Mouse (Mus musculus): ENCODE measurements around the gene Aldh16a1. TPM values are rescaled to one million over a fixed set of nuclear protein-coding genes. Genes with fewer than 3 reads are reported as not detected.
"Not testable (repeated sequence)": the region's sequence is repeated elsewhere in the genome, so short reads cannot be mapped to it uniquely, and the experiment has no call there.

The Aldh16a1 gene
- total and polyA plus RNA-seq, 3 experiments: 26.3 to 110 (median 33.8) TPM

DNA sequence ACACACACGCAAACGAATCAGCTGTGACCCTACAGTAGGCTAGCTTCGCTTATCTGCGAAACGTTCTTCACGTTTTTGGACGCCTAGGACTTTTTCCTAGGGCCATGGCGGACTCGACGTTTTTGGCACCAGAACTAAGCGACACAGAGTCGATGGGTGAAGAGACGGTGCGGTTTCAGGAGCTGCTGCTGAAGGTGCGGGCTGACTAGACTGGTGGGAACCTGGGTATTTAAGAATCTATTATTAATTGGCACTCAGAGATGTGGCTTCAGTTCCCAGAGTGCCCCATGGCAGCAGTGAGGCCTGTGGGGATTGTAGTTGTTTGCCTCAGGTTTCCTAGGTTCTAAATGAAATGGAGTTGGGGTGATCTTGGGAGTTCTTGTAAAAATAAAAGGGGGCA, 1.8 kb upstream of the Aldh16a1 start:
- no peaks in the 10 kb centered on the region for H3K27me3 ChIP-seq (ENCODE audit: insufficient read depth, low read length)
- TF ChIP-seq GATA2 (IDR thresholded peaks at IDR 0.05; ENCODE audit: borderline replicate concordance, low read depth, low read length): no peak
- DNase-seq (ENCODE audit: low spot score) (no peak), ATAC-seq (ENCODE audit: extremely low read depth, insufficient number of reproducible peaks, low FRiP score, poor library complexity, severe bottlenecking) (no peak)
- H3K9me3 ChIP-seq (replicated peaks): no peaks in the 10 kb centered on the region
- peak overlapping the region; percentile 47; the same call in 1 of the 2 replicates for H3K4me3 ChIP-seq (ENCODE audit: low read depth, low read length)
- H3K36me3 ChIP-seq (replicated peaks): peaks cover 69% of the 10 kb centered on the region
- H3K4me1 ChIP-seq (ENCODE audit: insufficient read depth, low read depth, low read length): peaks cover 36% of the 10 kb centered on the region

DNA sequence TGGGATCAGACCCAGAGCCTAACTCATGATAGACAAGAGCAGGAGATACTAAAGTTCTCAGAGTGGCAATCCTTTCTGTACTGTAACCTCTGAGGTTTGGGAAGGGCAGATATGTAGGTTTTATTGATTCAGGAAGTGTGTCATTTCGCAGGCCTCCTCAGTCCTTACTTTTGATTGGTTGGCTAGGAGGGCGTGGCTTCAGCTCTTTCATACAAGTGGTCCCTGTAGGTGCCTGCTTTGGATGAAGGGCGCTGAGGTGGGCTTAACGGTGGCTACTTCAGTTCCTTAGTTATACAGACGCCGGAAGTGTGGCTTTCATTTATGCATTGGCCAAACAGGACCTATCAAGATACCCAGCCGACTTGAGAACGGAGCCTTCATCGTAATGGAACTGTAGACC, 1.2 kb upstream of the Aldh16a1 start:
- peak; percentile 70 for DNase-seq (ENCODE audit: low spot score)
- peaks cover 42% of the 10 kb centered on the region for H3K4me1 ChIP-seq (ENCODE audit: insufficient read depth, low read depth, low read length)
- H3K36me3 ChIP-seq (replicated peaks): peaks cover 69% of the 10 kb centered on the region
- H3K9me3 ChIP-seq (replicated peaks): no peaks in the 10 kb centered on the region
- peak overlapping the region; percentile 47; the same call in 1 of the 2 replicates for H3K4me3 ChIP-seq (ENCODE audit: low read depth, low read length)
- TF ChIP-seq TAL1 (conservative IDR thresholded peaks at IDR 0.05; ENCODE audit: low read depth, low read length): no peak
- no peak for TF ChIP-seq CTCF (IDR thresholded peaks at IDR 0.05; ENCODE audit: low read depth, low read length)
- TF ChIP-seq POLR2AphosphoS5 (IDR thresholded peaks at IDR 0.05; ENCODE audit: insufficient replicate concordance, low read depth, low read length): no peak
- no peak for TF ChIP-seq GATA2 (IDR thresholded peaks at IDR 0.05; ENCODE audit: borderline replicate concordance, low read depth, low read length)
- TF ChIP-seq GATA1 (IDR thresholded peaks at IDR 0.05; ENCODE audit: borderline replicate concordance, low read length): no peak
- ATAC-seq (ENCODE audit: extremely low read depth, insufficient number of reproducible peaks, low FRiP score, poor library complexity, severe bottlenecking): peak; percentile 65
- H3K27me3 ChIP-seq (ENCODE audit: insufficient read depth, low read length): no peaks in the 10 kb centered on the region

DNA sequence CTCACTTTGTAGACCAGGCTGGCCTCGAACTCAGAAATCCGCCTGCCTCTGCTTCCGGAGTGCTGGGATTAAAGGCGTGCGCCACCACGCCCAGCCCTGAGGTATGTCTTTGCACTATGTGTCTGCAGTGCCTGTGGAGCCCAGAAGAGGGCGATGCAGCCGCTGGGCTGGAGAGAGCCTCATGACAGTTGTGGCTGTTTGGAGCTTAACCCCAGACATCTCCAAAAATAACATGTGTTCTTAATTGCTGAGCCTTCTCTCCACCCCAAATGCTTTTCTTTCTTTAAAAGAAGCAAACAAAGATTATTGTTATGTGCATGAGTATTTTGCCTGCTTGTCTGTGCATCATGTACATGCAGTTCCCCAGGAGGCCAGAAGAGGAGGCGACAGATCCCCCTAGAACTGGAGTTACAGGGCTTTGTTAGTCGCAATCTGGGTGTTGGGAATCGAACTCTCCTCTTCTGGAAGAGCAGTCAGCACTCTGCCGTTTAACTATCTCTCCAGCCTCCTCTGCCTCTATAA, 670 bp upstream of the Aldh16a1 start:
- DNase-seq (ENCODE audit: low spot score) (no peak), ATAC-seq (ENCODE audit: extremely low read depth, insufficient number of reproducible peaks, low FRiP score, poor library complexity, severe bottlenecking) (peak; percentile 25; the same call in 1 of the 2 replicates)
- Histone ChIP-seq H3K36me3 (replicated peaks) (peaks cover 69% of the 10 kb centered on the region), H3K4me1 (ENCODE audit: insufficient read depth, low read depth, low read length) (peaks cover 48% of the 10 kb centered on the region), H3K4me3 (ENCODE audit: low read depth, low read length) (peak overlapping the region; percentile 81), H3K27me3 (ENCODE audit: insufficient read depth, low read length) (no peaks in the 10 kb centered on the region), H3K9me3 (replicated peaks) (no peaks in the 10 kb centered on the region)
- TF ChIP-seq CTCF (IDR thresholded peaks at IDR 0.05; ENCODE audit: low read depth, low read length) (peak; percentile 57), GATA1 (IDR thresholded peaks at IDR 0.05; ENCODE audit: borderline replicate concordance, low read length) (no peak), TAL1 (conservative IDR thresholded peaks at IDR 0.05; ENCODE audit: low read depth, low read length) (no peak)

DNA sequence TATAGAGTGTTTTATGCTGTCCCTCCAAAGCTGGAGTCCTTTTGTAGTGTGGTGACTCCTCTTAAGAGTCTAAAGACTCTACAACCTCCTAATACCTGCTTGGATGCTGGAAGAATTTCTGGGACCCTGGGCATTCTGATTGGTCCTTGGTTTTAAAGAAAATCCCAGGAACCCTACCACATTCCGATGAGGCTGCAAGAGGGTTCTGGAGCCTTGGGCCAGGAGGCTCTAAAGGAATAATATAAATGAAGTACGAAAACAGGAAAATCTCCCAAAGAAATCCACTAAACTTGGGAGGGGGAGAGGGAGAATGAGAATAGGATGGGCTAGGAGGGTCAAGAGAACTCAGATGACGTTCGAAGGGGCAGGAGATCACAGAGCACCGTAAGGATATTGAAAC, 798 bp downstream of the Aldh16a1 start:
- Histone ChIP-seq H3K4me3 (ENCODE audit: low read depth, low read length) (peak overlapping the region; percentile 81), H3K9me3 (replicated peaks) (no peaks in the 10 kb centered on the region), H3K36me3 (replicated peaks) (peaks cover 69% of the 10 kb centered on the region), H3K4me1 (ENCODE audit: insufficient read depth, low read depth, low read length) (peaks cover 47% of the 10 kb centered on the region), H3K27me3 (ENCODE audit: insufficient read depth, low read length) (no peaks in the 10 kb centered on the region)
- DNase-seq (ENCODE audit: low spot score): no peak
- TF ChIP-seq GATA1 (IDR thresholded peaks at IDR 0.05; ENCODE audit: borderline replicate concordance, low read length) (no peak), POLR2AphosphoS5 (IDR thresholded peaks at IDR 0.05; ENCODE audit: insufficient replicate concordance, low read depth, low read length) (no peak), TAL1 (conservative IDR thresholded peaks at IDR 0.05; ENCODE audit: low read depth, low read length) (no peak), CTCF (IDR thresholded peaks at IDR 0.05; ENCODE audit: low read depth, low read length) (no peak), GATA2 (IDR thresholded peaks at IDR 0.05; ENCODE audit: borderline replicate concordance, low read depth, low read length) (no peak)
- ATAC-seq (ENCODE audit: extremely low read depth, insufficient number of reproducible peaks, low FRiP score, poor library complexity, severe bottlenecking): no peak

DNA sequence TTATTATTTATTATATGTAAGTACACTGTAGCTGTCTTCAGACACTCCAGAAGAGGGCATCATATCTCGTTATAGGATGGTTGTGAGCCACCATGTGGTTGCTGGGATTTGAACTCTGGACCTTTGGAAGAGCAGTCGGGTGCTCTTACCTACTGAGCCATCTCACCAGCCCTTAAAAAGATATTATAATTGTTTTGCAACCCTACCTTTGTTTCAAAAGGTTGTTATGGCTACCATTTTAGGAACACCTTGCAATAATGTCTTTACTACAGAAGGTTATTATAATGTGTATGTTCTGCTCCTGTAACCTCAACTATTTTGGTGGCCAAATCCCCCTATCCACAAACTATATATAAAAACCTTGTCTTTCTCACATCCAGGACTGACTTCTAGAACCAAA, 1.3 kb downstream of the Aldh16a1 start:
- DNase-seq (ENCODE audit: low spot score); H3K27me3 ChIP-seq (ENCODE audit: insufficient read depth, low read length); H3K9me3 ChIP-seq (replicated peaks); ATAC-seq (ENCODE audit: extremely low read depth, insufficient number of reproducible peaks, low FRiP score, poor library complexity, severe bottlenecking): not testable (repeated sequence)
- peak overlapping the region; percentile 81; the same call in 1 of the 2 replicates for H3K4me3 ChIP-seq (ENCODE audit: low read depth, low read length)
- peaks cover 69% of the 10 kb centered on the region for H3K36me3 ChIP-seq (replicated peaks)
- H3K4me1 ChIP-seq (ENCODE audit: insufficient read depth, low read depth, low read length): peaks cover 45% of the 10 kb centered on the region

DNA sequence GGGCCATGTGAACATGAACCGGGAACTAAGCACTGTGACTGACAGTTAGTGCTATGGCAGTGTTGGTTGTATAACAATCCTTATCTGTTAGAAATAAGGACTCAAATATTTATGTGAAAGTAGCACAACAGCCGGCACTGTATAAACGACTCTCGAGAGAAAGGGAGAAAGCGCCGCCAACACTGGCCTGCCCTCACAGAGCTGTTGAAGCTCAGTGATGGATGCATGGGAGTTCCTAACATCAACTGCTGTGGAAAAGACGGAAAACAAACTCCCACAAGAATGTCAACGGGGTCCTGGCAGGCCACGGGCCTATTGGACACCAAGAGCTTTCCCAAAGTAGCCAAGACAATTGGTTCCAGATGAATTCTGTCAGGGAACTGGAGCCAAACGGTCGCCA, 3.1 kb downstream of the Aldh16a1 start:
- Histone ChIP-seq H3K9me3 (replicated peaks) (no peaks in the 10 kb centered on the region), H3K4me3 (ENCODE audit: low read depth, low read length) (no peak overlapping the region), H3K36me3 (replicated peaks) (peaks cover 70% of the 10 kb centered on the region), H3K4me1 (ENCODE audit: insufficient read depth, low read depth, low read length) (peaks cover 37% of the 10 kb centered on the region), H3K27me3 (ENCODE audit: insufficient read depth, low read length) (no peaks in the 10 kb centered on the region)
- TF ChIP-seq GATA2 (IDR thresholded peaks at IDR 0.05; ENCODE audit: borderline replicate concordance, low read depth, low read length) (no peak), CTCF (IDR thresholded peaks at IDR 0.05; ENCODE audit: low read depth, low read length) (no peak), TAL1 (conservative IDR thresholded peaks at IDR 0.05; ENCODE audit: low read depth, low read length) (no peak), POLR2AphosphoS5 (IDR thresholded peaks at IDR 0.05; ENCODE audit: insufficient replicate concordance, low read depth, low read length) (no peak), GATA1 (IDR thresholded peaks at IDR 0.05; ENCODE audit: borderline replicate concordance, low read length) (no peak)
- DNase-seq (ENCODE audit: low spot score) (no peak), ATAC-seq (ENCODE audit: extremely low read depth, insufficient number of reproducible peaks, low FRiP score, poor library complexity, severe bottlenecking) (no peak)

DNA sequence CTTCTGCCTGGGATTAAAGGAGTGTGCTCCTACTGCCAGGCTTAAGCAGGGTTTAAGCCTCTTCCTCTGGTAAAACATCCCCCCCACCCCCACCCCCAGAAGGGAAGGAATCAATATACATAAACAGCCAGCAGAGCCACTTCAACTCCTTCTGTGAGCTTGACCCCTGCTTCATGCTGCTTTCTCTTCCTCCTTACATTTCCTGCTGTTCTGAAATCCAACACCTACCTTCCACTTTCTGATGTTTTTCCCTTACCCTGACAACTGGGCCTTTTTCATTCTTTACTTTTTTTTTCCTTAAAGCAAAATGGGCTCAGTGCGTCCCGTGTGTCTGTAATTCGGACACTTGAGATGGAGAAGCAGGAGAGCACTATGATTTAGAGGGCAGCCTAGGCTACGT, 4.1 kb downstream of the Aldh16a1 start:
- Histone ChIP-seq H3K9me3 (replicated peaks) (no peaks in the 10 kb centered on the region), H3K4me1 (ENCODE audit: insufficient read depth, low read depth, low read length) (peaks cover 31% of the 10 kb centered on the region), H3K27me3 (ENCODE audit: insufficient read depth, low read length) (no peaks in the 10 kb centered on the region), H3K4me3 (ENCODE audit: low read depth, low read length) (no peak overlapping the region), H3K36me3 (replicated peaks) (peaks cover 72% of the 10 kb centered on the region)
- TF ChIP-seq CTCF (IDR thresholded peaks at IDR 0.05; ENCODE audit: low read depth, low read length) (no peak), GATA1 (IDR thresholded peaks at IDR 0.05; ENCODE audit: borderline replicate concordance, low read length) (no peak), POLR2AphosphoS5 (IDR thresholded peaks at IDR 0.05; ENCODE audit: insufficient replicate concordance, low read depth, low read length) (no peak), TAL1 (conservative IDR thresholded peaks at IDR 0.05; ENCODE audit: low read depth, low read length) (no peak), GATA2 (IDR thresholded peaks at IDR 0.05; ENCODE audit: borderline replicate concordance, low read depth, low read length) (no peak)
- no peak for DNase-seq (ENCODE audit: low spot score)
- ATAC-seq (ENCODE audit: extremely low read depth, insufficient number of reproducible peaks, low FRiP score, poor library complexity, severe bottlenecking): no peak
